Mouse (Mus musculus) cerebellum, postnatal 4 days (tissue): ENCODE measurements around the gene Nav1.

Experiments
- DNase-seq, 2 experiments: peaks; one replicate each; pipeline ENCODE4 v3.0.0; 2022; ENCODE audit warnings: low spot score in 2 of 2, mixed read lengths in 1 of 2

The Nav1 gene

DNA sequence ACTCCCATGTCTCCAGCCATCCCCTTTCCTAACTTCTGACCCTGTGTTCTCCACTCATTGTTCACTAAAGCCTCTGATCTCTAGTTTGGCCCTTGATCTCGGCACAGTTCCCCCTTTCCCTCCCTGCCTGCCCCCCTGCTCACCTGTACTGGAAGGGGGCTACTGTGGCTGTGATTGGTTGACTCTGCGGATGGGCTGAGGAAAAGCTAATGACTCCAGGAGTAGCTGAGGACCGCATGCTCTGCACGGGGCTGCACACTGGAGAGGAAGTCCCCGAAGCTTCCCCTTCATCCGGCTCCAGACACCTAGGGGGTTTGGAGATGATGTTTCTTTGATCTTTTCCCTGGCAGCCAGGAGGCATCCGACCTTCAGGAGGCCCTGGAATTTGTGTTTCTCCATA, at the start of gene Nav1:
Gene Nav1 (minus strand): TSS at position 277 of the 400 bp plus-strand sequence.
- DNase-seq = no peak

DNA sequence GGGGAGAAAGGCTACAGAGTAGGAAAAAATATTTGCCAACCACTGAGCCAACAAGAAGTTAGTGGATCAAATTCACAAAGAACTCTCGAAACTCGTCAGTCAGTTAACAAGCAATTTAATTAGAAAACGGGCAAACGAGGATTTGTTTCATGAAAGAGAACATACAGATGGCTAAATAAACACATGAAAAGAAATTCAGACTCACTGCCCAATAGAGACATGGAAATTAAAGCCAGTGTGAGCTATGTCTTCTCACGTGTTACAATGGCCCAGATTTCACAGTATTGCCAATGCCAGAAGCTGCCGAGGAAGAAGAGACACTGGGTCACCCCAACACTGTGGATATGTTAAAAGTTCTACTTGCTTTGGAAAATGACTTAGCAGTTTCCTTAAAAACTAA, 46.8 kb upstream of the Nav1 start:
- DNase-seq = no peak

DNA sequence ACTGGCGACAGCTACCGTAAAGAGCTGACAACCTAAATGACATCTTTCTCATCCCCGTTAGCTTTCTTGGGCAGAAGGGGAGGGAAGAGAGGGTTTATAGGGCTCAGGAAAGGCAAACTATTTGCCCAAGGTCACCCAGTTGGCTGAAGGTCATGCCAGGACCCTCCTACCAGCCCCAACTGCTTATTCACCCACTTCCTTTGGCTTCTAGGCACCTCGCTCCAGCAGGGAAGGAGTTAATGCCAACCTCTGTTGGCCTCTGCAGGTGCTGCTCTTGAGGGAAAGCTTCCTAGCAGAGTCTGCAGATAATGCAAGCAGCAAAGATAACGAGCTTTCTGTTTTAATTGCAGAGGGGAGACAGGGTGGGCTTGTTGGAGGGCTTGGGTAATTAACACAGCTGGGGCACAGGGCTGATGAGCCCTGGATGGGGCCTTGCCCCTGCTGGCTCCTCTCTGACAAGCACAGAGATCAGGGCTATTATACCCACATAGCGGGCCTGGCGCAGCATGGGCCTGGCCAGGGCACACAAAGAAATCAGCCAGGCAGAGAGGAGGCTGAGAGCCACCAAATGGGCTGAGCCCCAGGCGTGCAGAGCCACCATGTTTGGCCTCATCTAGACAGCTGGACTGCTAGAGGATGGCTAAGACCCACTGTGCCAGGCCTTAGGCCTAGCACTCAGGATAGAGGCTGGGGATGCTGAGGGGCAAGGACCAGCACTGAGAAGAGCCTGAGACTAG, 38.5 kb upstream of the Nav1 start:
- DNase-seq = no peak

DNA sequence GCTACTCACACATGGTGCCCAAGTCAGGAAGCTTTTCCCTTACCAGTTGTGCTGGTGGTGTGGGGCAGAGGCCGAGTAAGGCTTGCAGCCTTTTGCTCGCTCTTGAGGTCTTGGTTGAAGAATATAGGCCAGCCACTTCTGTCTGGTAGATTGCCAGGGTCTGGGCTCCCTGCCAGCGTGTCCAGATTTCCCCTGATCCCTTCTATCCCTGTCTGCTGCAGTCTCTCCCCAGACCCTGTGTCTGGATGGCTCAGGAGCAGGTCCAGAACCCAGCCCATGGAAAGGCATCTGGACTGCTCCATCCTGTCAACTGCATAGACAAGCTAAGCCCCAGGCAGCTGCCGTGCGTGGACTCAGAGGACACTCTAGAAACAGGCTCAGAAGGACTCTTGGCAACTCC, 37.0 kb upstream of the Nav1 start:
- DNase-seq = peak in 1 of 2 experiments; percentile 69

DNA sequence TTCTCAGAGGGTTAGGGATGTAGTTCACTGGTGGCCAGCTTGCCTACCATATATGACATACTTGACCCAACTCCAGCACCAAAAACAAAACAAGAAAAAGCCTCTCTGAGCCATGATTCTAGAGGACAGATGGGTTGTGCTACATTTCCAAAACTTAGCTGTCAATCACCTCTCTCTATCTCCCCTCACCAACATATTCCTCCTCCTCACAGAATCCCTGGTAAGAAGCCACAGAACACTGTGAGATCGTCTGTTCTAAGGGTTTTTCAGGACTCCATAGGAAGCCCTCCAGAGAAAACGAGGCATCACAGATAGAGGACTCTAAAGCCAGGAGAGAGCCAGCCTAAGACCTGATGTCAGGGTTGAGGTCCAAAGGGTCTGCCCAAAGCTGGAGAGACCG, 36.6 kb upstream of the Nav1 start:
- DNase-seq = no peak

DNA sequence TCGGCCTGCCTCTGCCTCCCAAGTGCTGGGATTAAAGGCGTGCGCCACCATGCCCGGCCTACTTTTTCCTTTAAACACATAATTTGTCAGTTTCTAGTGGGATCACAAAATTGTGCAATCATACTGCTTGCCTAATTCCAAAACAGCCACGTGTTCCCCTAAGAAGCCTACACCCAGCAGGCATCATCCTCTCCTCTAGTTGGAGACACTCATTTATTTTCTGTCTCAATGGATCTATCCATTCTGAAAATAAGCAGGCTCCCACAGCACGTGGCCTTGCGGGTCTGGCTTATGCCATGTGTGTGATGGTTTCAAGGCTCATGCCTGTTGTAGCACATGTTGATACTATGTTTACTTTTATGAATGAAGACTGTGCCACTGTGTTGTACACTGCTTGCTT, 32.8 kb upstream of the Nav1 start:
- no peak for DNase-seq

DNA sequence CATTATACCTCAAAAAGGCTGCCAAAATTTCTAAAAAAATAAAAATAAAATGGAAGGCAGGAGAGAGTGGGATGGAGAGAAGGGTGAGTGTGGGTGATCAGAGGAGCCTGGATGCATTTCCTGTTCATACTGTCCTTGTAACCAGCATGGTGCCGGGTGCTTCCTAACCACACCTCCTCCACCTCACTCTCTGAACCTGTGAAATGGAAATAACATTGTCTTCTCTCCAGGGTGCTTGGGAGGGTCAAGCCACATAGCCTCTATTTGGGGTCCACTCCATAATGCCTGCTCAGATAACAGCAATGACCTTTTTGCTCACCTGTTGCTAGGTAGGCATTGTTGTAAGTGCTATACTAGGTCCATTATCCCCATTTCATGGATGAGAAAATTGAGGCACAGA, 32.0 kb upstream of the Nav1 start:
- no peak for DNase-seq

DNA sequence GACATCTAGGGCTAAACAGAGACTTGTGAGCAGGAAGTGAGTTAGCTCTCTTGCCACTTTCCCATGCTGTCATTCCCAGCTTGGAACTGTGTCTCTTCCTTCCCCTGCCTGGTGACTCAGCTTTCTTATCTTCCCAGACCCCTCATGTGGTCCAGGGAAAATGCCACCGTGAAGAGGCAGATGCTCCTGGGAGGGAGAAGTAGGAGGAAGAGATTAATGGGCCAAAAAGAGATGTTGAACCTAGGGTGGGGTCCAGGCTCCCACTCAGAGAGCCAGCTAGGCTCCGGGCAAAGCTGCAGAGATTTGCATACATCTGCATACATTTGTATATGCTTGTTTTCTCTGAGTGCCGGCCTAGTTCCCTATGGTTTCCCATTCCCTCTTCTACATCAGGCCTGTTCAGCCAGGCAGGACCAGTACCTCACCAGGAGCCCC, 30.5 kb upstream of the Nav1 start:
- DNase-seq = no peak

DNA sequence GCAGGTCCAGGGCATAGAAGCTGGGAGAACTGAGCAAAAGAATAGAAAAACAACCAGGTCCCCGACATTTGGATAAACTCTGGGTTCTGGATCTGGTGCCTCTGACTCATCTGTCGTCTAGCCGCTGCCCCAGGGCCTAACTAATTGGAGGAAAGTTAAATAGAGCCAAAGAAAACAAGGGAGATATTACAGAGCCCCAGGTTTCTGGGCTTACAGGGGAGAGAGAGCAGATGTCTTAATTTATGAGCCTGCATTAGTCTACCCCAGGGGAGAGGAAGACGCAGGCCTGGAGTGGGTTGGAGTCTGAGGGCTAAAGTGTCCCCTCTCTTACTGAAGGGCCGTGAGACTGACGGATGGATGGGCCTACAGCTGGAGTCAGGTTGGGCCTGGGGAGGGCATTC, 29.0 kb upstream of the Nav1 start:
- DNase-seq = no peak

DNA sequence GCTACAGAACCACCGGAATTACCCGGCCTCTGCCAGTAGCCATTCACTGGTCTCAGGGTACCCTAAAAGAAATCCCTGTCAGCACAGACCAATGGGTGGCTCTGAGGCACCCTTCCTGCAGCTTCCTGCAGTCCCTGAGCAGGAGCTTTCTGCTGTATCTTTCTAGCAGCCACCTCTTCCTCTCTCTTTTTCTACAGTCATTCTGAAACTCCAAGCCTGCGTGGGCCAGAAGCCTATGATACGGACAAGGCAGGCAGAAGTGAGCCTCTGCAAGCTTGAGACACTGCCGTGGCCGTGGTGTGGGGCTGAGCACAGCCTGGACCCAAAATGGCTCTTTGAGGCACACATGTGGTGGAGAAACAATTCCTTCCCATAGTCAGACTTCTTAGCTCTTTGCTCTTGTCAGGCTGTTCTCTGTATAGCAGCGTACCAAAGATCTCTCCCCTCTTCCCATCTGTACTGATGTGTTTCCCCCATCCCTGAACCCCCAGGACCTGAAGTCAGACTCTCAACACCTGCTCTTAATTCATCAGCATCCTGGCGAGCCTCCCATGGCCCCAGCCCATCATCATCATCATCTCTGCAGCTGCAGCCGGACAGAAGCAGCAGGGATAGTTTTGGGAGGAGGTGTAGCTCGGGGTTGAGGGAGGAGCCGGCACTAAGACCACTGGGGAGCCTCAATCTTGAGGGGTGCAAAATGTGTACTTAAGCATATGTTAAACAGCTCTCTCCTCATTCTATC, 28.4 kb upstream of the Nav1 start:
- DNase-seq = no peak

DNA sequence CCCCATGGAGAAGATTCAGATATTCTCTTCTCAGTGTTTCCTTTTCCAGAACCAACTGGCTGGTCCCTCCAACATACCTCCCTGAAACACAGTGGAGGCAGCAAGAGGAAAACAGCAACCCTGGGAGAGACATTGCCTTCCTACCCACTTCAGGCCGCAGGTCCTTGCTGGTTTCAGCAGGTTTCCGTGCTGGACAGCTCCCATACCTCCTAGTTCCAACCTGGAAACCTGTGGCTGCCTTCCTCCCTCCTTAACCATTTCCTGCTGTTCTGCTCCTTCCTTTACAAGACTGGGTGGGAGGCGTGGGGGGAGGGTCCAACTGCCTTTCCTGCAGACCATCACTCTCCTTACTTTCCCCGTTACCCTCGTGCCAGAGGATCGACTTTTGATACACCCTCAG, 27.7 kb upstream of the Nav1 start:
- no peak for DNase-seq

DNA sequence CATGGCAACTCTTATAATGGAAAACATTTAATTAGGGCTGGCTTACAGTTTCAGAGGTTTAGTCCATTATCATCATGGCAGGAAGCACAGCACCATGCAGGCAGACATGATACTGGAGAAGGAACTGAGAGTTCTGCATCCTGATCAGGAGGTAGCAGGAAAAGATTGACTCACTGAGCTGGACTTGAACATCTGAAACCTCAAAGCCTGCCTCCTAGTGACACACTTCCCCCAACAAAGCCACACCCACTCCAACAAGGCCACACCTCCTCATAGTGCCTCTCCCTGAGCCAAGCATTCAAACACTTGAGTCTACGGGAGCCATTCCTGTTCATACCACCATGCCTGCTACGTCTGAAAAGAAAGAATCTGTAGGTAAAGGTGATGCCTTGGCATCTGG, 26.8 kb upstream of the Nav1 start:
- no peak for DNase-seq

DNA sequence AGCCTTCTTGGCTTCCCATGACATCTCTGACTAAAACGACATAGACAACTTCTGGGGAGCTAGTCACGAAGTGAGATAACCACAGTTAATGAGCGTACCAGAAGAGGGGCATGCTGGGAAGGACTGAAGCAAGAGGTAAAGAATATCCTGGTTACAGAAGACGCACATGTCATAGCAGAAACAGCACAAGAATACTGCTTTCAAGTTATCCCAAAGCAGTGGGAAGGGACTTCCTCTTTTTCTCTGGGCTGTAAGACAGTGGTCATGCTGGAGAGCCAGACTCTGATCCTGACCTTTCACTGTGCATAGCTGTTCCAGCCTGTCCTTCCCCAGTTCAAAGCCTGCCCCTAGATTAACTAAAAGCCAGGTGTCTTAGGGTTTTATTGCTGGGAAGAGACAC, 26.4 kb upstream of the Nav1 start:
- no peak for DNase-seq

DNA sequence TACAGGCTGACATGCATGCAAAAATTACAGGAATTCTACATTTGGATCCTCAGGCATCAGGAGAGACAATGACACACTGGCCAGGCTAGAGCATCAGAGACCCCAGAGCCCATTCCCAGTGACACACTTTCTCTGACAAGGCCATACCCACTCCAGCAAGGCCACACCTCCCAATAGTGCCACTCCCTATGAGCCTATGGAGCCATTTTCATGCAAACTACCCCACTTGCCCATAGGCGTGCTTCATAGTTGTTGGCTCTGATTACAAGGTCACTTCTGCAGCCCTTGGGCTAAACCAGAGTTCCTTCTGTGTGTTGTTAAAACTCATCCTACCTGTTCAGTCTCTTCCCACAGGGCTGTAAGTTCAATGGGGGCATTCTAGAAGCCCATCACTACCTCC, 25.1 kb upstream of the Nav1 start:
- DNase-seq = no peak

DNA sequence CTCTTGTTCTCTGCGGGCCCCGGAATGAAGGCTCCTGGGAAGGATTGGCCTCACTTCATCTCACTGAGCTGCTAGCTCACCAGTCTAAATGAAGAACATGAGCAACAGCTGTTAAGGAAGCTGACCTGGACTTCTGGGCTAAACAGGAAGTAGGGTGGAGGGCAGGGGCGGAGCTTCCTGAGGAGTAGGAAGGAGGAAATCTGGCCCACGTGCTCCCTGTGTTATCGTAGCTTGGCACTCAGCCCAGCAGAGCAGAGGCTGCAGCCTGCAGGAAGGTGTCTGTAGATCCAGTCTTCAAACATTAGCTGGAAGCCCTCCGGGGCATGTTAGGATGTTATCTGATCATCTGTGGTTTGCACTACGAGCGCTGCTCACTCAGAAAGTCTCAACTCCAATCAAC, 24.4 kb upstream of the Nav1 start:
- peak in 1 of 2 experiments; percentile 34 for DNase-seq

DNA sequence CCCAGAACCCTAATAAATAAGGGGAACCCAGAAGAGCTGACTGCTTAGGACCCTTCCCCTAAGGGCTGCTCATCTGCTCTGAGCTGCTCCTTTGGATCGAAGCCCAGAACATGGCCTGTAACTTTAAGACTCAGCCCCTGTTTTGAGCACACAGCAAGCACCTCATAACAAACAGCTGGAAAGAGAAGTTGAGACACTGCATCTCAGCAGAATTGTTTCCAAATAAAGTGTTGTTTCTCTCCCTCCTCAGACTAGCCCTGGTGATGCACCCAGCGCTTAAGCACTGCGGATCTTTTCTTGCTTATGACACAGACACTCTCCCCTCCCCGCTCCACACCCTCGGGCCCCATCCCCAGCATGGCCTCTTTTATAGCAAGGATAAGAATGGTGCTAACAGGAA, 22.8 kb upstream of the Nav1 start:
- DNase-seq = no peak

DNA sequence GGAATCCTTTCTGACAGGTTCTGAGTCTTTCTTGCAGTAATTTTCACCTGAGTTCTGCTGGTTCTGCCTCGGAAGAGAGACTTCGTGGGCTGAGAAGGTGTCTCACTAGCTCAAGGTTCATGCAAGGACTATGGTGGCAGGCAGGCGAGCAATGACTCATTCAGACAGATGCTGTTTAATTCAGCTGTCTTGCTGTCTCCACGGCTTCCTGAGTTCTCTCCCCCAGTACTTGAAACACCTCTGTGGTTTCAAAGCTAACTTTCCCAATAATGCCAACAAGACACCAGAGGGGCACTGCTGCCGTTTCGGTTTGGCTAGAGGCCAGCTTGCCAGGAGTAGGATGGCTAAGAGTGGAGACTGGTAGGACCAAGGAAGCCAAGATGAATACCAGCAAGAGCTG, 19.1 kb upstream of the Nav1 start:
- no peak for DNase-seq

DNA sequence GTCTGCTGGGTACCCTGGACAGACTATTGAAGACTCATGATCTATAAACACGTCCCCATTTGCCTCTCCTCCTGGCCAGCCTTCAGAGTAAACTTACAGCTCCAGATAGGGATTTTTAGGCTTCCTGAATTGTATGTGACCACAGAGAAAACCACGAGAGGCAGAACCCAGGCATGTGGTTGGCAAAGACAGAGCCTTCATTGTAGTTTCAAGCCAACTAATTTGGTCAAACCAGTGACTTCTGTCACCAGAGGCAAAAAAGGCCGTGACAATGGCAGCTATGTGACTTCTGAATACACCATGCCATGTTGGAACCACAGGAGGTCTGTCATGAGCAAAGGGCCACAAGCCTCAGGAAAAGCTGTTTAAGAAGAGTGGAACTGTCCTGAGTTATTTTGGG, 18.6 kb upstream of the Nav1 start:
- DNase-seq = no peak

DNA sequence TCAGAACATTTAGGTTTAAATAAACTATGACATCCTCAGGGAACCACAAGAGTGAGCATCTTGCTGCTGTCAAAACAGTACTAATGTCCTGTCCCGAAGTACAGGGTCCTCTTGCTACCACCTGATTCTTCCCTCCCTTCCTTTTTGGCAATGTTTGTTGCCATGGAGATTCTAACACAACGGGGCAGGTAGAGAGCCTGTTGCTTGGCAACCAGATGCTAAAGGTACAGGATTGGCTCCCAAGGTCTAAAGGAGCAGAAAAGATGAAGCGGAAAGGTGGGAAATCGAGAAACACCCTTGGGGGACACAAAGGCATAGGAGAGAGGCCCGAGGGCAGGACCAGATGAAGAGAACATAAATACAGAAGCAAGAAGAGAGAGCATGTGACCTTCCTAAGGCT, 17.6 kb upstream of the Nav1 start:
- DNase-seq = no peak

DNA sequence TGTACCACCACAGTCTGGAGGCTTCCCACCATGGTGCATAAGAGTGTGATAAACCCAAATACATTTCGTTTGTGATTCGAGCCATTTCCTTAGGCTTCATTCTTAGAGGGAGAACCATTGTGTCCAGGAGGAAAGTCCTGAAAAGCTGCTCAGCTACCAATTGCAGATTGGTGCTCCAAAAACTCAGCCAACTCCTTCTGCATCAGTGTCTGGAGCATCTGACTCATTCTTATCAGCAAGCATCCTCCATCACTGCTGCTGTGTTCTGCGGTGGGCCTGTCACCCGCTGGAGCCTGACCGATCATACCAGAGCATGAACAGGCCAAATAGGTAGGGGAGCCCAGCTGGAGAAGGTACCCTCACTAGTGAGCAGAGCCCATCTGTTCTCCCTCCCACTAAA, 16.0 kb upstream of the Nav1 start:
- DNase-seq = no peak

DNA sequence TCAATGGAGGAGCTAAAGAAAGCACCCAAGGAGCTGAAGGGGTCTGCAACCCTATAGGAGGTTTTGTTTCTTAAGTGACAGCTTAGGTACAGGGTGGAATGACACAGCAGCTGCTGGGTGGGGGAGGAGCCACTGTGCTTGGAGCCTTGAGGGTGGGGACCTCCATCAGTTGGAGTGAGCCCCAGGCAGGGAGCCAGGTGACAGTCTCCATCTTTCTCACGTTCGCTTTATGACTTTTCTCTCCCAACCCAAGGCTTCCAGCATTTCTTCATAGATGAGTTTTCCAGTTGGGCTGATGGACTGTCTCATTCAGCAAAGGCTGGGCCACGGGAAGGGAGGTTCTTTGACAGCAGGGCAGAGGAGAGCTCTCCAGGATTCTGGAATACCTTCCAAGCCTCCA, 14.2 kb upstream of the Nav1 start:
- DNase-seq = no peak

DNA sequence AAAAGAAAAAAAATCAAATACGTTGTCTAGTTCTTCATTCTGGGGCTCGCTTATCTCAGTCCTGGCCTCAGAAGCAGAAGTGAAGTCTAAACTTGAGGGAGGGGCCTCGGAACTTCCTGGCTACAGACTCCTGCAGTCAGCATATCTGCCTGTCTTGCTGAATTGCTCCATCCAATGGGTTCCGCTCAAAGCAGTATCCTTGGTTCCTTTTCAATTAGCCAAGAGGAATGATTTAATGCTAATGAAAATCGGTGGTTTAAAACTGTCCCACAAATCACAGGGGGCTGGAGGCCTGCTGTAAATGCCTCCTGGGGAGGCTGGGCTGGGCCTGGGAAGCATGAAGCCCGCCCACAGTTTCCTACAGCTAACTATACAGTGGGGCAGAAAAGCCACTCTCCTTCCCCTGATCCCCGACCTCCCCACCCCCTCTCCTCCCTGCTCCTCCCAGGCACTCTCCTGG, 12.9 kb upstream of the Nav1 start:
- no peak for DNase-seq

DNA sequence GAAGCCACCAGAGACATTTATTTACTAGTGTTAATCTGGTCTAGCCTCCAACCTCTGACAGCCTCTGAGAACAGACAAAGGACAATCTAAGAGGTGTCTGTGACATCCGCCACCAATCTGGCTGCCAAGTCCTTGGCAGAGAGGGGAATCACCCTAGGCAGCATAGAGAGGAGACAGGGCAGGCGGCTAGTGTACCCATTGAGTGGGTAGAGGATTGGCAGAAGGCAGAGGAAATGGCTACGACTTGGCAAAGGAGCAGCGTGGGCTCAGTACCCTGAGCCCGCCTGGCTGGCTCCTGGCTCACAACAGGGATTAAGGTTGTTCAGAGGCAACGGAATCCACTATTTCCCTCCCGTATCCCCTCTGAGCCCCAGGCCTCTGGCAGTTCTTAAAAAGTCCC, 12.0 kb upstream of the Nav1 start:
- peak in 1 of 2 experiments; percentile 46 for DNase-seq
